Mouse (Mus musculus): Measurements from ENCODE around the gene Cmss1.

The Cmss1 gene

DNA sequence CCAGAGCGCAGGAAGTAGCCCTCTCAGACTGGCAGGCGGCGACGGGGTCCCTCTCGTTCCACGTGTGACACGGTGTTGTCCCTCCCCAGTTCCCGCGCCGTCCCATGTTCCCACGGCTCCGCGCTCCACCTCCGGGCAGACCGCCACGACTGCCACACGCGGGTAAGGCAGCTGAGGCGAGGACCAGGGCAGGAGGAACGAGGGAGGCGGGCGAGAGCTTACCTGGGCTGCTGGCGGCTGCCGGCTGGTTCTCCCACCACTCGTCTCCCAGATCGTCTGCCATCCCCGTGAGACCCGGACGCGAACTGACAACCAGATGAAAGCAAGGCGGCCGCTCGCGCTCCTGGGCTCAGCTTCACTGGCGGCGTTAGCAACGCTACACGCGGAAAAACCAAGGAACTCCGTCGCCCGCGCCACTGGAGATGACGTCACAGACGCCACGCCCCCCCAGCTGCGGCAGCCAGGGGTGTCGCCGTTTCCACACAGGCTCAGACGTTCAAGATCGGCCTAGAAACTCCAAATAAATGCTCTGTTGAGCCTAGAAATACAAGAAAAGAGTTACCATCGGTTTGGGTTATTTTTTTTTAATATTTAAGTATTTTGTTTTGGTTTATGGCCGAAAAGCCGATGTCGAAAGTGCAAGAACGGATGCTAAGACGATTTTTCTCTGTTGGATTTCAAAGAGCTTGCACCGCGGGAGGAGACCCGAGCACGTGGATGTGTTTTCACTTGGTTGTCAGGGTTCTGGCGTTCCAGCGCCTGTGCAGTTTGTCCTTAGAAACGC, at the start of gene Cmss1:
Cmss1 (minus strand) TSS at position 421 of the 784 bp plus-strand sequence.
- DNase-seq (ENCODE audit: low read depth, low spot score) = peak; percentile 60

DNA sequence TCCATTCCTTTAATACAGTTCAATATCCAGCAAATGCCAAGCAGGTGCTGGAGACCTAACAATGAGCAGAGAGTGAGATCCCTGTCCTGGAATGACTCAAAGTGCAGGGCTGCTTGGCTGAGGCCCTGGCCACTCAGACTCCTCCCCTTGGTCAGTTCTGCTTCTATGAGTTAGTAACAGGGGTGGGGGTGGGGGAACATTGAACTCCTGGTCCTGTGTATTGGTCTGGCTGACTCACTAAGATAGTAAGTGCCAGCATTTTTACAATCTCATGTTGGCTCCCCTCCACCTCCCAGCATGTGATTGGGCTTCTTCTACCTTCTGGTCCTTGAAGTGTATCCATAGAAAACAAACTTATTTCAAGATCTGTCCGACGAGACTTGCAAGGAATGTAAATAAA, 43.2 kb upstream of the Cmss1 start:
- DNase-seq (ENCODE audit: low read depth, low spot score) = no peak

DNA sequence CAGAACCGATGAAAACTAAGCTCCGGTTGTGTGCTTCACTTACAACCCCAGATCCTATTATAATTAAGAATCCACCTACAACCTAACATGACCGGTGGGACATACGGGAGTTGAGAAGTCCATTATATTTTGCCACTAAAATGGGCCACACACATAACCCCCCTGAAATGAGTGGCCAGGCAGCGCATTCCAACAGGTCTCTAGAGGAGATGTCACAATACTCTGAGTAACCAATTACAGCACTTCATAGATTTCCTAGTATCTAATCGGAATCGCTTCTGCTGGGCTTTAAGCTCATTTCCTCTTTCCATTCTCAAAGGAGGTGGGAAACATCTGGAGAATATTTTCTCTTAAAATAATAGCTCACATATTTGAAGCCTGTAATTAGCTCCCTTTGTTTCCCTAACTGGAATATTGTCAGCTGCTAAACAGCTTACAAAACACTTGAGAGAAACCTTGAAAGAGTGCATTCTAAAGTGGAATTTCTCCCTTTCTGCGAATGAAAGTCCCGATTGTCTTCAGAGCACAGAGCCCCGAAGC, 34.8 kb upstream of the Cmss1 start:
- no peak for DNase-seq (ENCODE audit: low read depth, low spot score)

DNA sequence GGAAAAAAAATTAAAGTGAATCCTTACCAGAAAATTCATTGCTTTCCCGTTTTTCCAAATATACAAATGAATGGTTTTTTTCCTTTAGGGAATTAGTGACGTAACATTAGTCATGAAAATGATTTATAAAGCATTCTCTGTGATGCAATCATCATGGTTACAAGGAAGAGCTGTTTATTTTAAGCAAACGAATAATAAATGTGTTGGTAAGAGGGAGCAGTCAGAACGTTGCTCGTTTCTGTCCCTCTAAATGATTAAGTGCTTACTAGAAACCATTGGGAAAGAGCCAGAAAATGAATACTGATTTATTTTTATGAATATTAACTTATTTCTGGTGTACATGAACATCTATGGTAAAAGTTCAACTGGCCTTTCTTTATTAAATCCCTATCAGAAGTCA, 28.1 kb upstream of the Cmss1 start:
- no peak for DNase-seq (ENCODE audit: low read depth, low spot score)

DNA sequence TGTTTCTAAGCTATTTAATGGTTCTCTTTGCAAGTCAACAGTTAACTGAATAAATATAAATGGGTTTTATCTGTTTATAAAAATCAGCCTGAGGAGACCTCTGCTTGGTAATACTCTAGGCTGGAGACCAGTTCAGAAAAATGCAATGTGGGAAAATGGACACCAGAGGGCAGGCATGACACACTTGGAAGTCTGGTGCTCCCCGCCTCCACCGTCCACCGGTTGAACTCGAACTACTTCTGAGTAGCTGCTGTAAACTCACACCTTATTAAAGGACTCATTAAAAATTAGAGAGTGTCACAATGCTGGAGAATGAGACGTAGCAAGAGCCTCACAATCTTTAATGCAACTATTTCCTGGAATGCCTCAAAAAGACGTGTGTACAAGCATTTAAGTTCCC, 27.5 kb upstream of the Cmss1 start:
- DNase-seq (ENCODE audit: low read depth, low spot score) = peak; percentile 34

DNA sequence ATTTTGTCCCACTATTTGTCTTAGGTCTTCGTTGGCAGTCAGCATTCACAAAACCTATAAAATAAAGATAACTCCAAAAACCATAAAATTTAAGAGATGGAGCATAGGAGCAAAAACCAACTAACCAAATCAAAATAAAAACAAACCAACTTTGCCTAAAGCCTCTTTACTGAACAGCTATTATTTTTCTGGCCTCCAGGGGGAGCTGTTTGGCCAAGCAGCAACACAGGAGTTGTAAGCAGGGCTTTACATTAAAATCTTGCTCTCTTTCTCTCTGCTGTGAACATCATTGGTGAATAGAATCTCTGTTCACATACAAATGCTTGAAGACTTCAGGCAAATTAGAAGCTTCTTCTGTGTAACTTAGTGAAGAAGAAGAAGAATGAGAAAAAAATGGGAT, 5.1 kb upstream of the Cmss1 start:
- DNase-seq (ENCODE audit: low read depth, low spot score) = no peak

DNA sequence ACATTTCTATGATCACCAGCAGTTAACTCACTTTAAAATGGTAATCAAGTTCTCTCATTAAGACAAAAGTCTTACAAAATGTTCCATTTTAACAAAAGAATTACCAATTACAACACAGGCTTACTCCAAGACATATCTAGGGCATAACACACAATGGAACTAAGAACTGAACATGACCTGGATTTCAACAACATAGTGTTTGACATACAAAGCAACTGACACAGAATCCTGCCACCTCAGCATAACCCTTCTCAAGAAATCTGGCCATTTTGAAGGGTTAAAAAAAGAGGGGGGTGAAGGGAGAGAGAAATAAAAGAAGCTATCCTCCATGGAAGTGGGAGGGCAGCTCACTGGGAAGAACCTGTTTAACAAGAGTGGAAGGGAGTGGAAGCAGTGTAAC, 5.6 kb downstream of the Cmss1 start:
- DNase-seq (ENCODE audit: low read depth, low spot score) = no peak

DNA sequence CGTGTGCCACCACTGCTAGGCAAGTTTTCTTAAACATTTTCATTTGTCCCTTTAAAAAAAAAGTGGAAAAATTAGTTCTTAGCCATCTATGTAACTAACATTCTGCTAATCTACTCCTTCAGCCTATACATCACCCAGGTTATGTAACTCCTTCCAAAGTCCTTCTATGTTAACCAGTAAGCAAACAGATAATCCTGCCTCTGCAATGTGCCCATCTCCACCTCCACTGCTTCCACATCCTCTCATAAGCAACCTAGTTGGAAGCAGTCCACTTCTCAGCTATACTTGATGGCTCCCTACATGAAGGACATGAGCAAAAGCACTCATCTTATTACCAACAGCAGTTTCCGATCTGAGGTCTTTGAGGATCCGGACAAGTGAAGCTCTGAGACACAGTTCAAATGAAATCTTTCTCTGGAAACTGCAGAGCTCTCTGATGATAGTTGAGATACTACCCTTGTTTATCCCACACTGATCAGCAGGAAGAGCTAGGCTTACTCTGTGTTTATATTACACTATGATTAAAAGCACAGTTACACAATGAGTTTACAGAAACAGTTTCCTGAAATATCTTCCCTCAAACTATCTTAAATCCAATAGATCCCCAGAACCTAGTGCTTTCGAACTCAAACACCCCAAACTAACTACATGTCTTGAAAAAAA, 9.2 kb downstream of the Cmss1 start:
- DNase-seq (ENCODE audit: low read depth, low spot score) = no peak

DNA sequence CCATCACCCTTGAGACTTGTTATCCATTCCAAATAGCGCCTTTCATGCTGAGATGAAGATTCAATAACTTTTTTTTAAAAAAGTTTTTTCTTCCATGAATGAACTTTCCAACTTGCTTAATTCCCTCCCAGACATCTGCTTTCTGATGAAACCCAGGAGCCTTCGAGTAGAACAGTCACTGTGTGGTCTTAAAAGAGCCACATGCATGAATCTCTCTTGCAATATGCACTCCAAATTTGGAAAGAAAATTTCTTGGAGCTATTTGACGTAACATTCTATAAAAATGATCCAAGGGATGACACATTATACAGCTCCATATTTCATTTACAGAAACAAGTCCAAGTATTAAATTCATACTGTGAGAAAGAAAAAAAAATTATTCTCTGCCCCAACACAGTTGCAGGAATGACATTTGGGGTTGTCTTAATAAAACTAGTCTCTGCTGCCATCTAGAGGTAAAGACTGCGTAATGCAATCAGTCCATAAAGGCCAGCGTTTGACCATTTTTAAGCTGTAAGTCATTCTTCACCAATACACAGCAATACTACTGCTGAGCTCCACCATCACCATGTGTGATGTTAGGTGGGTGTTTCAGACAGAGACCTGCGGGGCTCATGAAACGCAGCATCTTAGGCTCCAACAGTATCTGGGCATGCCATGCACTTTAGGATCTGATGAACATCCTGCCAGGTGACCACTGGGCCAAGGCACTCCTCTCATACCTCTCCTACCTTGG, 13.1 kb downstream of the Cmss1 start:
- peak; percentile 34 for DNase-seq (ENCODE audit: low read depth, low spot score)

DNA sequence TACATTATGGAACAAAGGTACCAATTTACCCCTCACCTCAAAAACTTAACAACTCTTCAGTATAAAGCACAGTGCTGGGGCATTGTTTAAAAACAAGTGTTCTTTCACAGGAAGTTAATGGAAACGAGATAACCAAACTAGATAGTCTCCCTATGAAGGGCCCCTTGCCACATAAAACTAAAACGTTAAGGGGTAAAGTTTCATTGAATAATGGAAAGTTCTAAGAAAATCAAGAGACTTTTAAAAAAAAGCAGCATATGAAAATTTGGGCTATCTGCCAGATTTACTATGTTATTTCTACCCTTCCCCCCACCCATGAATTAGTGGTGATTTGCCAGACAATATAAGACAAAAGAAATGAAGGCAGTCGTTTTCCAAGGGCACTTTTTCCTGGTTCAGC, 21.5 kb downstream of the Cmss1 start:
- DNase-seq (ENCODE audit: low read depth, low spot score) = no peak

DNA sequence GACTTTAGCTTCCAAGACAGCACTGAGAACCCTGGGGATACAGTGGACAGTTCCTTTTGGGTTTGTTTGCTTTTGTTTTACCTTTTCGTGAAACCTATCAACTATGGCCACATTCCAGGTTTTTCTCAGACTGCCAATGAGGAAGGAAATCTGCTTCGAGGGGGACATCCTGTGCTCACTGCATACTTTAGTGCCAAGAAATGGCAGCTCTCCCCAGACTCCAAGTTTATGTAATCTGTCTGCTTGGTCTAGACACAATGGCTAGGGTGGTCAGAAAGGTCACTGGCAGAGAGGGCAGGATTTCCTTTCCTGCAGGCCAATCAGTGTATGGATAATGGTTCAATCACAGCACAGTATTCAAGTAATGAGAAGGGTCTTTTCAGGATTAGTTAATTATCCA, 24.7 kb downstream of the Cmss1 start:
- no peak for DNase-seq (ENCODE audit: low read depth, low spot score)

DNA sequence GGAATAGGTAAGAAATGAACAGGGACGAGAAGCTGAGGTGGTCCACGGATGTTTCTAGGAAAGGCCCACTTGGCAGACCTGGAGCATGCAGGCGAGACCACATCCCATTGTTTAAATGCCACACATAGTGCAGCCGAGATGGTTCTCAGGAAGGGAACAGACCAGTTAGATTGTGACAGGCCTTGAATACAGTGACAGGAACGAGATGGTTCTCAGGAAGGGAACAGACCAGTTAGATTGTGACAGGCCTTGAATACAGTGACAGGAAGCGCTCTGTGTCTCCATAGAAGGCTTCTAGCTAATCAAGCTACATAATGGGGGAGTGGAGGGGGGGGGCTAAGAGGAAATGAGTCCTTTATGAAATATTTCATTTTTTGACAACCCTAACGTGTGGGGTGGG, 26.6 kb downstream of the Cmss1 start:
- no peak for DNase-seq (ENCODE audit: low read depth, low spot score)

DNA sequence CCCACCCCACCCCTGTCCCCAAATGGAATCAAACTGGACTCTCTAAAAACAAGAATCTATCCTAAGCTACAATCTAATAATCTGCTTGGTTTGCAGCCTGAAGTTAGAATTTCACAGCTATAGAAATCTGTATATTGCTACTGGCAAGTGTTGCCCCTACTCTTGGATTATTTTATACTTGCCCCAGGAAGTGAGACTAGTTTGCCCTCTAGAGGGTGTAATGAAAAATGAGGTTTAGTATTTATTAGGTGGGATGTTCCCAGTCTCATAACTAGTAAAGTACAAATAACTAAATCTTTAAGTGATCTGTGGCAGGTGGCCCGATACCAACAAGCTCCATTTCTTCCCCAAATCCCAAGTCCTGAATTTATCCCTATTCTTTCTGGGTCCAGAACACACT, 29.1 kb downstream of the Cmss1 start:
- no peak for DNase-seq (ENCODE audit: low read depth, low spot score)

DNA sequence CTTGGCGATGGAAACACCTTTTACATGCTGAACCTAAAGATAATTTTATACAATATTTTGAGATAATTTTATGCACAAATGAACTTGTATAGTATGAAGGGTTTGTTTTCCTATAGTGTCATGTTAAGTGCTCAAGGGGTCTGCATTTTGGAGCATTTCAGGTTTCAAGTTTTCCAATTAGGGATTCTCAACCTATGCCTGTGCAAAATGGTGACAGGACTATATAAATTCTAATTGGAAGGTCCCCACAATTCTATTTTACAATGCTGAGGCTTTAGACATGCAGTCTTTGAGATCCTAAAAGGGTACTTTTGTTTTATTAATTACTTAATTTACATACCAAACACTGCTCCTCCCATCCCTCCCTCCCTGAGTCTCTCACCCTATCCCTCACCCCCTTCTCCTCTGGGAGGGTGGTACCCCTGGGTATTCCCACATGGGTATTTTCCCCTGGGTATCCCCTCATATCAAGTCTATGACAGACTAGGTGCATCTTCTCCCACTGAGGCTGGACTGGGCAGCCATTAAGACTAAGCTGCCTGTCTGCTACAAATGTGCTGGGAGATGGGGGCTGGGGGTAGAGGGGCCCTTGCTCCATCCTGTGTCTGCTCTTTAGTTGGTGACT, 30.8 kb downstream of the Cmss1 start:
- DNase-seq (ENCODE audit: low read depth, low spot score) = no peak

DNA sequence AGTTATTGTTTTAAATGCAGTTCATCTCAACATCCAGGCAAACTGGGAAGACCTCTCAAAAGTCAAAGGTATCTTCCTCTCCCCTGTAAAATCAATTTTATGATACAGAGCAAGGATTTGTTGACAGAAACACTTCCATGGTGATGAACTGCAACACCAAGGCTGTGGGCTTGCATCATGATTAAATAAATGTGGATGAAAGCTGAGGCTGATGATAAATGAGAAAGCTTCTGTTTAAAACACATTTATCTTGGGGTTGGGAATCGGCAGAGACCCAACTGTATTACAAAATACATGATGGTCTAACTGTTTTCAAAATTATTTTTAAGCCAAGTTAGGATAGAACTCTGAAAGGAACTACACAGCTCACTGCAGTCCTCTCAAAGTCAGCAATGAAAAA, 32.8 kb downstream of the Cmss1 start:
- DNase-seq (ENCODE audit: low read depth, low spot score) = no peak

DNA sequence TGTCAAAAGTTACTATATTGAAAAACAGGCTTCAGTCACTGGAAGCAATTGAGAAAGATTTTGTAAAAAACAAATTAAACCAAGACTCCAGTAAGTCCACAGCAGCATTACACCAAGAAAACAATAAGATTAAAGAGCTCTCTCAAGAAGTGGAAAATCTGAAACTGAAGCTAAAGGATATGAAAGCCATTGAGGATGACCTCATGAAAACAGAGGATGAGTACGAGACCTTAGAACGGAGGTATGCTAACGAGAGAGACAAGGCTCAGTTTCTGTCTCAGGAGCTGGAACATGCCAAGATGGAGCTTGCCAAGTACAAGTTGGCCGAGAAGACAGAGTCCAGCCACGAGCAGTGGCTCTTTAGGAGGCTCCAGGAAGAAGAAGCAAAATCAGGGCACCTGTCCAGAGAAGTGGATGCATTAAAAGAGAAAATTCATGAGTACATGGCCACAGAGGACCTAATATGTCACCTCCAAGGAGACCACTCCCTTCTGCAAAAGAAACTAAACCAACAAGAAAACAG, 35.8 kb downstream of the Cmss1 start:
- DNase-seq (ENCODE audit: low read depth, low spot score) = no peak

DNA sequence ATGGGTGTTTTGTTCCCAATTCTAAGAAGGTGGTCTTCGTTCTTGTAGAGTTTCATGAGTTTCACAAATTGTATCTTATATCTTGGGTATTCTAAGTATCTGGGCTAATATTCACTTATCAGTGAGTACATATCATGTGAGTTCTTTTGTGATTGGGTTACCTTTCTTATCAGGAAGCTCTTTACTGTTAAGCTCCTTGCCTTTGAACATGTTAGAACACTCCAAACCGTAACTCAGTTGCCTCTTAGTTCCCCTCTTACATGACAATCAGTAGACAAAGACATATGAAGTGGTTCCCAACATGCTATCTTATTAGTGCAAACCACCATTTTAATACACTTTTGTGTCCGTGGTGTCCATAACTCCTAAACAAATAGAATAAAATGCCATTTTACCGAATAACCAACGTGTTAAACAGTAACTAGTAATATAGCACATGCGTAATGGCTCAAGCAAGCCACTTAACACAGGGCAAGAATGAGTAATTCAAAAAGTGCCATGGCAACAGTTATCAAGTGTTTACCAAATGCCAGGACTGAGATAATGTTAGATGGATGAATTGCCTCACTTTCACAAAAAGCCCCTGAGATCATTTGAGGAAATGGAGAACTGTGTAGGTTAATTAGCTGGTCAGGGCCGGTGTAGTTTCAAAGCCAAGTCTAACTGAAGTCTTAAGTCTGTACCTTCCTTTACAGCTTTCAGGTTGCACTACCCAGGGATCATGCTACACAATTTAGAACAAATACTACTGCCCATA, 37.8 kb downstream of the Cmss1 start:
- no peak for DNase-seq (ENCODE audit: low read depth, low spot score)

DNA sequence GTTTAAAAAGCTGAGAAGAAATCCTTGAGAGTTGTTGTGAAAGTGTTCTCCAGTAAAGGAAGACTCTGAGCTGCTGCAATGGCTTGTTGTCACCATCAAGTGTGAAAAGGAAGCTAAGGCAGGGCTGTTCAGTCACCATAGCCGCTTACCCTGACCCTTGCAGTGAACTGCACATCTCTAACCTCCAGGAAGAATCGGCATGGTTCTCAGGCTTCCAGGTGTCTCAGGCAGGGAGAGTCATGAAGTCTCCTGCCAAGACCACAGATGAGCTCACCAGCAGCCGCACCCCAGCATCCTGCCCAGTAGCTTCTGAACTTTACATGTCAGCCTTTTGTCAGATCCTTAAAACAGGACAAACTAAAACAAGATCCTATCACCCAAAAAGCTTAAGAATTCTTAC, 40.4 kb downstream of the Cmss1 start:
- no peak for DNase-seq (ENCODE audit: low read depth, low spot score)

DNA sequence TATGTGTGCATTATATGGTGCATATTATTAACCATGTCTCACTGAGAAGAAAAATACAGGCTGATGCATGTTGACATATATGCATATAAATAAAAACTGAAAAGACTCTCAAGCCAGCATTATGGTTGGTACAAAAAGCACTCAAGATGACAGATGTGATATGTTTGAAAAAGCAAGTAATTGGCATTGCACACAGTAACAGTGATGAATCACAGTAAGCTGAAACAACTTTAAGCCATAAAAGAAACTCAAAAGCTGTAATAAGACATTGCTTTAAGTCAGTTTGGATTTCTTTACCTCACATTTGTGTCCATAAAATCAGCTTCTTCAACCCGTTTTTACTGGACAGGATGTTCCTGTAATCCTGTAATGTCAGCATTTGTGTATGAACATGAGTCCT, 41.9 kb downstream of the Cmss1 start:
- no peak for DNase-seq (ENCODE audit: low read depth, low spot score)

DNA sequence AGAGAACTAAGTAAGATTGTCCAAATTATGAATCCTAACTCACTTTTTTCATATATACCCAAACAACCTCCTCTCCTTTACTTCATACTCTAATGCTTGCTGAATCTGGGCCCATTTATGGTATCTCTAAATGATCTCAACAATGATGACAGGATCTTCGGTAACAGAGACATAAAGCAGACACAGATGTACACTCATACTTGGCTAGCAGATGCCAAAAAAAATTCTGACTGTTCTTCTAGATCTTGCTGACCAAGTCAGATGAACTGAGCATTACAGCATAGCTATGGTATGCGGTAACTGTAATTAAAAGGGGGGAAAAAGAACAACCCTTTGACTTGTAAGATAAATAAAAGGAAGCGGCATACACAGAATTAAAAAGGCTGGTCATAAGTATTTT, 43.2 kb downstream of the Cmss1 start:
- DNase-seq (ENCODE audit: low read depth, low spot score) = no peak

DNA sequence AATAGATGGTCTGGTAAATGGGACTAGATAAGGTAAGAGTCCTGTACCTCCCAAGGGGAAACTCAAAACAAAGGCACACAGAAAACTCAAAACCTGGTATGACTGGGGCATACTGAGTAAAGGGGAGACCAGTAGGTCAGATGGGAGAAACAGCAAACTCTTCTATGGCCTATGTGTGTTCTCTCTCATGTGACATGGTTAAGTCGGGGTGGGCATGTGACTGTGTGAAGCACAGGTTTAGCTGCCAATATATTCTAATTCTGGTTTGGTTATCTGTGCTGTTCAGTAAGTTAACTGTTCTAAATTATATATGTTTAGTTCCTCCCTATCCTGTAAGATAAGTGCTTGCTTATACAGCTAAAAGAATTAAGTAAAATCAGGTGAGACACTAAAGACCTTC, 46.5 kb downstream of the Cmss1 start:
- no peak for DNase-seq (ENCODE audit: low read depth, low spot score)
